Mouse (Mus musculus): ENCODE results near the gene Chmp2a. TPM values are rescaled to one million over a fixed set of nuclear protein-coding genes. Genes with fewer than 3 reads are reported as not detected.

The Chmp2a gene
- polyA plus RNA-seq, 1 experiment from 2014 or later: 175 TPM

DNA sequence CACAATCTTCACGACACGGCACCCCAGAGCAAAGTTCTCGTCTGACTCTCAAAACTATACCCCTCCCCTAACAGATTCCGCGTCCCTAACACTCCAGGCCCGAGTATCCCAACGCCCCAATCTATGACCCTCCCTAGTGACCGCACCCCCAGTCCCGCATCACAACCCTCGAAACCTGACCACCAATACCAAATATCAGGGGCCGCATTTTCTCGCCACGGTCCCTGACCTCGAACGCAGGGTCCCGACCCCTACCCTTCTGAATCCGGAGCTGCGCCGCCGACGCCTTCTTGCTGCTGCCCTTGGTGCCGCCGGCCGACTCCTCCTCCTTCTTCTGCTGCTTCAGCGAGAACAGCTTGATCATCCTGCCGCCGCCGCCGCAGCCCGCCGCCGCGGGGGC, 2.8 kb upstream of the Chmp2a start:
- ATAC-seq: peak; percentile 2
- Histone ChIP-seq H3K27ac (ENCODE audit: low read length) (peak overlapping the region; percentile 100), H3K4me3 (replicated peaks; ENCODE audit: low read length) (peak overlapping the region; percentile 77), H3K9me3 (ENCODE audit: control insufficient read depth, low read length) (no peaks in the 10 kb centered on the region), H3K36me3 (ENCODE audit: control insufficient read depth, insufficient read depth) (peaks cover 13% of the 10 kb centered on the region), H3K4me1 (replicated peaks; ENCODE audit: control insufficient read depth, insufficient read depth, low read length) (peaks cover 38% of the 10 kb centered on the region), H3K9ac (replicated peaks; ENCODE audit: low read depth, low read length) (peak overlapping the region; percentile 98), H3K4me2 (ENCODE audit: low read length) (peak overlapping the region; percentile 94), H3K27me3 (replicated peaks; ENCODE audit: control insufficient read depth, insufficient read depth, low read length) (no peaks in the 10 kb centered on the region; the same call in 1 of the 2 replicates)
- WGBS: 0% methylated on average over 32 of the region's 33 CpGs

DNA sequence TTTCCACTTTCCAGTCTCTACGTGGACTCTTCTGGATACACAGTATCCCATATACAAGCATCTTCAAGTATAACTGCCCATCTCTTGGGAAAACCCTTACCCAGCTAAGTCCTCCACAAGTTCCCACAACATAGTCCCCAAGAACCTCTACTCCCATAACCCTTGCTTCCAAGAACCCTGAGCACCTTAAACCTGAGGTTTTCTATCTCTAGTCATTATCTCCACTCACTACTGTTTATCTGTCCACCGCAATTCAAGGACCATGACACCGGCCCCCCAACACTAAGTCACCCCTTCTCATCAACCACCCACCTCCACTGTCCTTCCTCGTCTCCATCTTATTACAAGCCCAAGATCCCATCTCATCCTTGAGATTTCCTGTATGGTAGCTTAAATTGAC, 2.2 kb upstream of the Chmp2a start:
- Histone ChIP-seq H3K4me3 (replicated peaks; ENCODE audit: low read length) (peak overlapping the region; percentile 77), H3K36me3 (ENCODE audit: control insufficient read depth, insufficient read depth) (peaks cover 17% of the 10 kb centered on the region), H3K27ac (ENCODE audit: low read length) (no peak overlapping the region), H3K4me2 (ENCODE audit: low read length) (peak overlapping the region; percentile 94), H3K9me3 (ENCODE audit: control insufficient read depth, low read length) (no peaks in the 10 kb centered on the region), H3K4me1 (replicated peaks; ENCODE audit: control insufficient read depth, insufficient read depth, low read length) (peaks cover 38% of the 10 kb centered on the region), H3K27me3 (replicated peaks; ENCODE audit: control insufficient read depth, insufficient read depth, low read length) (no peaks in the 10 kb centered on the region), H3K9ac (replicated peaks; ENCODE audit: low read depth, low read length) (peak overlapping the region; percentile 98)
- 46% methylated on average over 4 of the region's 4 CpGs for WGBS
- ATAC-seq: no peak

DNA sequence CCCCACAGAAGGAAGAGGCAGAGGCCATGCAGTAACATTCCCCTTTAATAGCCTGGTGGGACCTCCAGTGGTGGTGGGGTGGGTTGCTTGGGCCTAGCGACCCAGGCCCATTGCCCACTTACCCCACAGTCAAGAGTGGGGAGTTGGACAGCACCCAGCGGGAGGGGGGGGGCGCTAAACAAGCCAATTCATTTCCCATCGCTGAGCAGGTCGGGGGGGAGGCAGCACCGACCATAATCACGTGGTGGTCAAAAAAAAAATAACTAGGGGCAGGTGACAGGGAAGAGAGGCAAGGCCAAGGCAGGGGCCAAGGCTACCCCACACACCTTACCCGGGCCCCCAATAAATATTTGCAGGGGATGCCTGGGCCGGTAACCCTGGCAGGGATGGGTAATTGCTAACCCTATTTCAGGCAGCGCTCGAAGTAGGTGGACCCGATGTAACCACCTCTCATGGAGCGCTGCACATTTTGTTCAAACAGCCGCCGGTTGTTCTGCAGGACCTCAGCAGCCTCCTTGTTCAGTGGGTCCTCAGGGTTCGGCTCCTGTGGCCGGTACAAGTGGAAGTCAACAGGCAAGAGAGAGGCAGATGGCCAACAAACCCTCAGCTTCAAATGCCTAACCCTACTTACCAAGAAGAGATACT, 726 bp upstream of the Chmp2a start:
- H3K4me1 ChIP-seq (replicated peaks; ENCODE audit: control insufficient read depth, insufficient read depth, low read length): peaks cover 38% of the 10 kb centered on the region
- H3K4me3 ChIP-seq (replicated peaks; ENCODE audit: low read length): no peak overlapping the region
- H3K4me2 ChIP-seq (ENCODE audit: low read length): peak overlapping the region; percentile 91
- H3K9me3 ChIP-seq (ENCODE audit: control insufficient read depth, low read length): no peaks in the 10 kb centered on the region
- WGBS: 78% methylated on average over 17 of the region's 17 CpGs
- peak overlapping the region; percentile 72 for H3K27ac ChIP-seq (ENCODE audit: low read length)
- peaks cover 27% of the 10 kb centered on the region for H3K36me3 ChIP-seq (ENCODE audit: control insufficient read depth, insufficient read depth)
- H3K9ac ChIP-seq (replicated peaks; ENCODE audit: low read depth, low read length): no peak overlapping the region
- no peak for ATAC-seq
- no peaks in the 10 kb centered on the region for H3K27me3 ChIP-seq (replicated peaks; ENCODE audit: control insufficient read depth, insufficient read depth, low read length)

DNA sequence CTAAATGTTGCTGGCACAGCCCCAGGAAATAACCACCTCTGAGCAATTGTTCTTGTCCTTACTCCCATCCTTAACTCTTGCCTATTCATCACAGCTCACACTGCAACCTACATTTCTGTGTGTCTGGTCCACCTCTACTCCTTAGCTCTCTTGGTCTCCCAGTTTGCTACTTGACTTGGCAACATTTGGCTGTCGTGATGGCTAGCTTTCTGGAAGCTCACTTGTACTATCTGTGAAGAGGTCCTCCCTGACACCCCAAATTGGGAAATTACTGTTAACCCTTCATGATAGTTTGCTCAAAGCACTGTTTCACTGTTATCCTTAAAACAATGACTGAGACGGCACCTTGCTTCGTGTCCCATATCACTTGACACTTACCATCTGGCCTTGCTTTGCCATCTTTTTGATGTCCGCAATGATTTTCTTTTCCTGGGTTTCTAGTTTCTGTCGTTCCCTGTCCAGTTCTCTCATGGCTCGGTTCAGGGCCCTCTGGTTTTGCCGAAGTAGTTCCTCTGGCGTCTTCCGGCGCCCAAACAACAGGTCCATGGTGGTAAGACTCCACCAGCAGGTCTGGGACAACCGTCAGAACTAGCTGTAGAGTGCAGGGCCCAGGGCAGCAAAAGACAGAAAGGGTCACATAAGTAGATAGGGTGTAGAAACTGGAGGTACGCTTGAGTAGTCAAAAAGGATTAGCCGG, 1.0 kb downstream of the Chmp2a start:
- peak overlapping the region; percentile 64 for H3K4me3 ChIP-seq (replicated peaks; ENCODE audit: low read length)
- peak overlapping the region; percentile 84 for H3K27ac ChIP-seq (ENCODE audit: low read length)
- no peaks in the 10 kb centered on the region for H3K9me3 ChIP-seq (ENCODE audit: control insufficient read depth, low read length)
- 48% methylated on average over 13 of the region's 13 CpGs for WGBS
- H3K4me1 ChIP-seq (replicated peaks; ENCODE audit: control insufficient read depth, insufficient read depth, low read length): peaks cover 31% of the 10 kb centered on the region
- H3K9ac ChIP-seq (replicated peaks; ENCODE audit: low read depth, low read length): peak overlapping the region; percentile 78
- peaks cover 44% of the 10 kb centered on the region for H3K36me3 ChIP-seq (ENCODE audit: control insufficient read depth, insufficient read depth)
- H3K27me3 ChIP-seq (replicated peaks; ENCODE audit: control insufficient read depth, insufficient read depth, low read length): no peaks in the 10 kb centered on the region
- no peak for ATAC-seq
- peak overlapping the region; percentile 91 for H3K4me2 ChIP-seq (ENCODE audit: low read length)

DNA sequence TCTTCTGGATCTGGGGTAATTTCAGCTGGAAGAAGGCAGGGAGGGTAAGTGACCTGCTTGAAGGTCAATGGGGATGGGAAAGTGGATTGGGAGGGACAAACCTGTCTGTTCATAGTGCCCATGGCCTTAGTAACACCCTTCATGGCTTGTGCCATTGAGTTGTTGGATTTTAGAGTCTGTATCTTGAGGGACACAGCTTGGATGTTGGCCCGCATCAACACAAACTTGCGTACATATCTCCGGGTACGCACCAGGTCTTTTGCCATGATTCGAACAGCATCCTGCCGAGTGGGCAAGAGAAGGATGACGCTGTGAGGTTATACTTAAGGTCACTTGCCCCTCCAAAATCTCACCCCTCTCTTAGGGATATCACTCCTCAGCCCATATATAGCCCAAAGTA, 2.1 kb downstream of the Chmp2a start:
- Histone ChIP-seq H3K4me2 (ENCODE audit: low read length) (no peak overlapping the region), H3K36me3 (ENCODE audit: control insufficient read depth, insufficient read depth) (peaks cover 55% of the 10 kb centered on the region), H3K27ac (ENCODE audit: low read length) (no peak overlapping the region), H3K4me3 (replicated peaks; ENCODE audit: low read length) (no peak overlapping the region), H3K4me1 (replicated peaks; ENCODE audit: control insufficient read depth, insufficient read depth, low read length) (peaks cover 30% of the 10 kb centered on the region), H3K27me3 (replicated peaks; ENCODE audit: control insufficient read depth, insufficient read depth, low read length) (no peaks in the 10 kb centered on the region), H3K9ac (replicated peaks; ENCODE audit: low read depth, low read length) (no peak overlapping the region), H3K9me3 (ENCODE audit: control insufficient read depth, low read length) (no peaks in the 10 kb centered on the region)
- no peak for ATAC-seq
- WGBS: 94% methylated on average over 7 of the region's 7 CpGs

DNA sequence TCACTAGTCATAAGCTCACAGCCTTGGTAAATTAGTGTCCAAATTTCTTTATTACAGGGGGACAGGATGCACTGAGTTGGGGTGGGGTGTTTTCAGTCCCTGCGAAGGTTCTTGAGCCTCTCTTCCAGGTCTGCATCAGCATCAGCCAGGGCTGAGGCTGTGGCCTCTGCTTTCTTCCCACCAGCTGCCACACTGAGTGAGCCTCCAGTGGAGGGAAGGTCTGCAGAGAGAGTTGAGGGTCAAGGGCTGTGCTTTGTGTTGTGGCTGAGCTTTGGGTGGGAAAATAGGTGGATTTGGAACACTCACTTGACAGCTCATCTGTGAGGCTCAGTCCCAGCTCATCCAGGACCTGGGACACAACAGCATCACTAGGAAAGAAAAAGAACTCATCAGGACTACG, 2.6 kb downstream of the Chmp2a start:
- no peak for ATAC-seq
- Histone ChIP-seq H3K27ac (ENCODE audit: low read length) (no peak overlapping the region), H3K4me1 (replicated peaks; ENCODE audit: control insufficient read depth, insufficient read depth, low read length) (peaks cover 29% of the 10 kb centered on the region), H3K36me3 (ENCODE audit: control insufficient read depth, insufficient read depth) (peaks cover 60% of the 10 kb centered on the region), H3K9ac (replicated peaks; ENCODE audit: low read depth, low read length) (no peak overlapping the region), H3K4me3 (replicated peaks; ENCODE audit: low read length) (no peak overlapping the region), H3K4me2 (ENCODE audit: low read length) (no peak overlapping the region), H3K9me3 (ENCODE audit: control insufficient read depth, low read length) (no peaks in the 10 kb centered on the region), H3K27me3 (replicated peaks; ENCODE audit: control insufficient read depth, insufficient read depth, low read length) (no peaks in the 10 kb centered on the region)
- WGBS: 92% methylated on average over 2 of the region's 2 CpGs

DNA sequence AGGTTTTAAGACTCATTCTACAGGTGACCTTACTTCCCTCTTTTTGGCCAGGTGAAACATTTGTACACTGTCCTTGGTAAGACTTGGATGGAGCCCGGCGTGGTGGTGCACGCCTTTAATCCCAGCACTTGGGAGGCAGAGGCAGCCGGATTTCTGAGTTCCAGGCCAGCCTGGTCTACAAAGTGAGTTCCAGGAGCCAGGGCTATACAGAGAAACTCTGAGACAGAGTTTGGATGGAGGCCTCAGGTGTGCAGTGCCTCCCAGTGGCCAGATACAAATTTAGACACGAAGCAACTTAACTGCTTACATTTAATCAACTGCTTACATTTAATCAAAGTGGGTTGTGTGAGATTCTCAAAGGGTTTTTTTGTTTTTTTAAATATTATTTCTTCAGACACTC, 3.5 kb downstream of the Chmp2a start:
- Histone ChIP-seq H3K9me3 (ENCODE audit: control insufficient read depth, low read length) (no peaks in the 10 kb centered on the region), H3K27me3 (replicated peaks; ENCODE audit: control insufficient read depth, insufficient read depth, low read length) (no peaks in the 10 kb centered on the region), H3K4me2 (ENCODE audit: low read length) (no peak overlapping the region), H3K9ac (replicated peaks; ENCODE audit: low read depth, low read length) (no peak overlapping the region), H3K36me3 (ENCODE audit: control insufficient read depth, insufficient read depth) (peaks cover 67% of the 10 kb centered on the region), H3K4me3 (replicated peaks; ENCODE audit: low read length) (no peak overlapping the region), H3K4me1 (replicated peaks; ENCODE audit: control insufficient read depth, insufficient read depth, low read length) (peaks cover 29% of the 10 kb centered on the region), H3K27ac (ENCODE audit: low read length) (no peak overlapping the region)
- WGBS: 76% methylated on average over 5 of the region's 5 CpGs
- no peak for ATAC-seq

DNA sequence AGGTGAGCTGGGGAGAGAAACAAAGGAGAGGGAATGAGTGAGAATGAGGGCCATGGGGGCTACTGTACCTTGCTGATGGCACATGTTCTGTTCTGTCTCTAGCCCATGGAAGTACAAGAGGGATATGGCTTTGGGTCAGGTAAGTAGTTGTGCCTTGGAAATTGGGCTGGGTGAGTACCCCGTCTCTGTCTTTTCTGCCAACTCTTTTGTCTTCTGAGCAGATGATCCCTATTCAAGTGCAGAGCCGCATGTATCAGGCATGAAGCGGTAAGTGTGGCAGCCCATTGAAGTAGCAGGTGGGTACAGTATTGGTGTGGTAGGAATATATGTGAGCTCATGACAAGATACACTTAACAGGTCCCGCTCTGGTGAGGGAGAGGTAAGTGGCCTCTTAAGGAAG, 5.6 kb downstream of the Chmp2a start:
- H3K36me3 ChIP-seq (ENCODE audit: control insufficient read depth, insufficient read depth): peaks cover 57% of the 10 kb centered on the region
- H3K9ac ChIP-seq (replicated peaks; ENCODE audit: low read depth, low read length): no peak overlapping the region
- peaks cover 28% of the 10 kb centered on the region for H3K4me1 ChIP-seq (replicated peaks; ENCODE audit: control insufficient read depth, insufficient read depth, low read length)
- H3K27me3 ChIP-seq (replicated peaks; ENCODE audit: control insufficient read depth, insufficient read depth, low read length): no peaks in the 10 kb centered on the region
- no peaks in the 10 kb centered on the region for H3K9me3 ChIP-seq (ENCODE audit: control insufficient read depth, low read length)
- WGBS: 81% methylated on average over 4 of the region's 4 CpGs
- no peak for ATAC-seq
- H3K27ac ChIP-seq (ENCODE audit: low read length): no peak overlapping the region
- H3K4me3 ChIP-seq (replicated peaks; ENCODE audit: low read length): no peak overlapping the region
- H3K4me2 ChIP-seq (ENCODE audit: low read length): no peak overlapping the region

DNA sequence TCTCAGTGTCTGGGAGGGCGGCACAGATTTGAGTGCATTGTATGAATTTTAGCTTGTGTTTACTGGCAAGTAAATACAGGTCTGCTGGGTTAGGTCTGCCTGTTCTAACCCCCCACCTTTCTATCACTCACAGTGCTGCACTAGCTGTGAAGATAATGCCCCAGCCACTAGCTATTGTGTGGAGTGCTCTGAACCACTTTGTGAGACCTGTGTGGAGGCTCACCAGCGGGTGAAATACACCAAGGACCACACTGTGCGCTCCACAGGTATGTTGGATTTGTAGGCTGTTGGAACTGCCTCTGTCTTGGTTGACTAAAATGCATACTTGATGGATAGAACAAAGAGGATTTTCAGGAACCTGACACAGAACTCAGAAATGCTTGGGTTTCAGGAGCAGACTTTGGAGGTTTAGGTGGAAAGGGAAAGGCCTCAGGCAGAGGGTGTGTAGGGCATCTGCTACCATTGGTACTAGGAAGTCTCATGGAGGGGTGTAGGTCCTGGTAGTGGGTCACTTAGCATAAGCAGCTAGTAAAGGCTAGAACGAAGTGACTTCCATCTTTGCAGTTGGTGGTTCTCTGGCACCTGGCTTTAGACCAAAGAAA, 9.0 kb downstream of the Chmp2a start:
- H3K36me3 ChIP-seq (ENCODE audit: control insufficient read depth, insufficient read depth): peaks cover 45% of the 10 kb centered on the region
- peak overlapping the region; percentile 90 for H3K9ac ChIP-seq (replicated peaks; ENCODE audit: low read depth, low read length)
- WGBS: 29% methylated on average over 4 of the region's 4 CpGs
- H3K27me3 ChIP-seq (replicated peaks; ENCODE audit: control insufficient read depth, insufficient read depth, low read length): no peaks in the 10 kb centered on the region
- ATAC-seq: no peak
- no peak overlapping the region for H3K27ac ChIP-seq (ENCODE audit: low read length)
- H3K4me2 ChIP-seq (ENCODE audit: low read length): peak overlapping the region; percentile 97
- peaks cover 28% of the 10 kb centered on the region for H3K4me1 ChIP-seq (replicated peaks; ENCODE audit: control insufficient read depth, insufficient read depth, low read length)
- peak overlapping the region; percentile 90 for H3K4me3 ChIP-seq (replicated peaks; ENCODE audit: low read length)
- no peaks in the 10 kb centered on the region for H3K9me3 ChIP-seq (ENCODE audit: control insufficient read depth, low read length)

All from forebrain, embryonic 16.5 days (tissue).